Mouse (Mus musculus) embryonic facial prominence, embryonic 10.5 days (tissue): ENCODE data around the gene Lyrm4. TPM values are rescaled to one million over a fixed set of nuclear protein-coding genes. Genes with fewer than 3 reads are reported as not detected.
A peak's percentile ranks its signal among the peaks of the same experiment; 100 is the strongest.
"Not testable (repeated sequence)": the region's sequence is repeated elsewhere in the genome, so short reads cannot be mapped to it uniquely, and the experiment has no call there.

Experiments
- DNase-seq: peaks from one replicate; pipeline ENCODE4 v3.0.0-alpha.2; 2017; ENCODE audit warnings: low spot score
- H3K27ac ChIP-seq: fragments of 300-500 bp; sonication (generic); replicated peaks from 2 replicates; pipeline ENCODE4 v1.5.1; 2016; ENCODE audit warnings: mild to moderate bottlenecking
- H3K27me3 ChIP-seq: fragments of 300-500 bp; sonication (generic); replicated peaks from 2 replicates; pipeline ENCODE4 v1.6.1; 2016; ENCODE audit warnings: low read depth, mild to moderate bottlenecking; ENCODE audit not compliant: poor library complexity, severe bottlenecking
- H3K36me3 ChIP-seq: fragments of 300-500 bp; sonication (generic); replicated peaks from 2 replicates; pipeline ENCODE4 v1.6.1; 2016; ENCODE audit warnings: mild to moderate bottlenecking, moderate library complexity
- H3K4me1 ChIP-seq: fragments of 300-500 bp; sonication (generic); 2 replicates; pipeline ENCODE4 v1.6.1; 2016
- H3K4me3 ChIP-seq: fragments of 300-500 bp; sonication (generic); 2 replicates; pipeline ENCODE4 v1.5.1; 2016; ENCODE audit warnings: mild to moderate bottlenecking, moderate library complexity
- H3K9me3 ChIP-seq: fragments of 300-500 bp; sonication (generic); 2 replicates; pipeline ENCODE4 v1.6.1; 2016; ENCODE audit warnings: mild to moderate bottlenecking
- WGBS: fragments of 180-500 bp; shearing (Covaris S2); methylation state at CpG from one replicate; pipeline ENCODE4 v1.1.7; 2016; 5-methylcytosine and 5-hydroxymethylcytosine counted together
- polyA plus RNA-seq: library from polyadenylated mRNA; unstranded; fragments of >200 nt; fragmentation: Nextera tagmentation; extraction: Ambion mirVana; gene quantifications from 2 replicates; pipeline ENCODE4 v1.2.1, GENCODE M21; 2016

The Lyrm4 gene
- polyA plus RNA-seq, 1 experiment from 2014 or later = 22.7 TPM

- no peaks in the 10 kb centered on the region for H3K27me3 ChIP-seq
- WGBS = 78% methylated on average over 3 of the region's 3 CpGs
- no peak overlapping the region for H3K27ac ChIP-seq
- no peaks in the 10 kb centered on the region for H3K4me1 ChIP-seq
- no peaks in the 10 kb centered on the region for H3K36me3 ChIP-seq
- H3K9me3 ChIP-seq = no peaks in the 10 kb centered on the region
- no peak overlapping the region for H3K4me3 ChIP-seq
- DNase-seq = no peak
These were observed 101.7 kb downstream of the Lyrm4 start for GRCm38 (mm10) chr13:36015636-36016035.

GRCm38 (mm10) chr13:36009981-36010380 is 107.3 kb downstream of the Lyrm4 start:
- H3K4me1 ChIP-seq = no peaks in the 10 kb centered on the region
- WGBS = 81% methylated on average over 2 of the region's 2 CpGs
- H3K36me3 ChIP-seq = no peaks in the 10 kb centered on the region
- no peaks in the 10 kb centered on the region for H3K27me3 ChIP-seq
- DNase-seq = no peak
- no peak overlapping the region for H3K27ac ChIP-seq
- H3K4me3 ChIP-seq = no peak overlapping the region
- no peaks in the 10 kb centered on the region for H3K9me3 ChIP-seq

GRCm38 (mm10) chr13:36000798-36001197 is 116.5 kb downstream of the Lyrm4 start:
- no peaks in the 10 kb centered on the region for H3K9me3 ChIP-seq
- no peaks in the 10 kb centered on the region for H3K36me3 ChIP-seq
- H3K4me1 ChIP-seq = peaks cover 7% of the 10 kb centered on the region; the same call in 1 of the 2 replicates
- no peak overlapping the region for H3K4me3 ChIP-seq
- DNase-seq = no peak
- H3K27ac ChIP-seq = no peak overlapping the region
- 84% methylated on average over 1 of the region's 1 CpGs for WGBS
- no peaks in the 10 kb centered on the region for H3K27me3 ChIP-seq

- H3K9me3 ChIP-seq = no peaks in the 10 kb centered on the region
- H3K36me3 ChIP-seq = no peaks in the 10 kb centered on the region
- WGBS = 86% methylated on average over 4 of the region's 4 CpGs
- H3K27ac ChIP-seq = no peak overlapping the region
- H3K4me3 ChIP-seq = no peak overlapping the region
- H3K4me1 ChIP-seq = peaks cover 10% of the 10 kb centered on the region; the same call in 1 of the 2 replicates
- DNase-seq = no peak
- no peaks in the 10 kb centered on the region for H3K27me3 ChIP-seq
These were observed 119.7 kb downstream of the Lyrm4 start for GRCm38 (mm10) chr13:35997606-35998005.

GRCm38 (mm10) chr13:35995696-35996426 is 121.5 kb downstream of the Lyrm4 start:
- no peak overlapping the region for H3K4me3 ChIP-seq
- no peaks in the 10 kb centered on the region for H3K9me3 ChIP-seq
- 61% methylated on average over 2 of the region's 2 CpGs for WGBS
- no peak for DNase-seq
- no peak overlapping the region for H3K27ac ChIP-seq
- peaks cover 10% of the 10 kb centered on the region; the same call in 1 of the 2 replicates for H3K4me1 ChIP-seq
- H3K27me3 ChIP-seq = no peaks in the 10 kb centered on the region
- no peaks in the 10 kb centered on the region for H3K36me3 ChIP-seq

GRCm38 (mm10) chr13:35995231-35995630 is 122.1 kb downstream of the Lyrm4 start:
- Histone ChIP-seq H3K4me3 (no peak overlapping the region), H3K36me3 (no peaks in the 10 kb centered on the region), H3K27me3 (no peaks in the 10 kb centered on the region), H3K4me1 (peaks cover 10% of the 10 kb centered on the region; the same call in 1 of the 2 replicates), H3K9me3 (no peaks in the 10 kb centered on the region), H3K27ac (no peak overlapping the region)
- WGBS = 72% methylated on average over 3 of the region's 3 CpGs
- no peak for DNase-seq

- WGBS = 93% methylated on average over 8 of the region's 8 CpGs
- Histone ChIP-seq H3K4me1 (peaks cover 10% of the 10 kb centered on the region; the same call in 1 of the 2 replicates), H3K27me3 (no peaks in the 10 kb centered on the region), H3K4me3 (no peak overlapping the region), H3K9me3 (no peaks in the 10 kb centered on the region), H3K27ac (no peak overlapping the region), H3K36me3 (no peaks in the 10 kb centered on the region)
- DNase-seq = no peak
These were observed 123.3 kb downstream of the Lyrm4 start for GRCm38 (mm10) chr13:35994067-35994466.

GRCm38 (mm10) chr13:35991185-35991584 is 126.1 kb downstream of the Lyrm4 start:
- H3K4me3 ChIP-seq, H3K27ac ChIP-seq, DNase-seq, H3K9me3 ChIP-seq, H3K27me3 ChIP-seq, H3K36me3 ChIP-seq: not testable (repeated sequence)
- WGBS = 96% methylated on average over 21 of the region's 21 CpGs
- peaks cover 13% of the 10 kb centered on the region for H3K4me1 ChIP-seq

- Histone ChIP-seq H3K36me3 (no peaks in the 10 kb centered on the region), H3K4me3 (no peak overlapping the region), H3K27me3 (no peaks in the 10 kb centered on the region), H3K9me3 (no peaks in the 10 kb centered on the region), H3K27ac (no peak overlapping the region), H3K4me1 (peaks cover 9% of the 10 kb centered on the region)
- 68% methylated on average over 3 of the region's 3 CpGs for WGBS
- DNase-seq = no peak
These were observed 128.0 kb downstream of the Lyrm4 start for GRCm38 (mm10) chr13:35989329-35989728.

GRCm38 (mm10) chr13:35982985-35983384 is 134.3 kb downstream of the Lyrm4 start:
- Histone ChIP-seq H3K4me1 (peaks cover 9% of the 10 kb centered on the region), H3K27me3 (no peaks in the 10 kb centered on the region), H3K27ac (no peak overlapping the region), H3K36me3 (peaks cover 9% of the 10 kb centered on the region), H3K9me3 (no peaks in the 10 kb centered on the region), H3K4me3 (no peak overlapping the region)
- DNase-seq = no peak
- WGBS = 87% methylated on average over 6 of the region's 6 CpGs

- Histone ChIP-seq H3K9me3 (no peaks in the 10 kb centered on the region), H3K36me3 (peaks cover 10% of the 10 kb centered on the region), H3K27ac (no peak overlapping the region), H3K27me3 (no peaks in the 10 kb centered on the region), H3K4me1 (peaks cover 2% of the 10 kb centered on the region; the same call in 1 of the 2 replicates), H3K4me3 (no peak overlapping the region)
- 74% methylated on average over 4 of the region's 4 CpGs for WGBS
- DNase-seq = no peak
These were observed 136.9 kb downstream of the Lyrm4 start for GRCm38 (mm10) chr13:35980471-35980870.

- 90% methylated on average over 7 of the region's 7 CpGs for WGBS
- Histone ChIP-seq H3K27me3 (no peaks in the 10 kb centered on the region), H3K4me3 (no peak overlapping the region), H3K9me3 (no peaks in the 10 kb centered on the region), H3K27ac (no peak overlapping the region), H3K36me3 (peaks cover 10% of the 10 kb centered on the region), H3K4me1 (no peaks in the 10 kb centered on the region)
- DNase-seq = no peak
These were observed 140.4 kb downstream of the Lyrm4 start for GRCm38 (mm10) chr13:35976912-35977311.

- Histone ChIP-seq H3K9me3 (no peaks in the 10 kb centered on the region), H3K36me3 (no peaks in the 10 kb centered on the region), H3K4me1 (peaks cover 23% of the 10 kb centered on the region), H3K27ac (no peak overlapping the region), H3K27me3 (peaks cover 46% of the 10 kb centered on the region), H3K4me3 (peak overlapping the region; percentile 76)
- no peak for DNase-seq
- whole genome bisulfite sequencing = 28% methylated on average over 9 of the region's 9 CpGs
These were observed 147.5 kb downstream of the Lyrm4 start for GRCm38 (mm10) chr13:35969829-35970228.
